Comparison of ENCODE assay signal across 9 mouse cellular contexts in genomic region chr17:25109578-25109977, GRCm38 (mm10). TPM values are rescaled to one million over a fixed set of nuclear protein-coding genes. Genes with fewer than 3 reads are reported as not detected.
DNase-seq lines count a peak whose midpoint lies in the region; ATAC-seq and TF ChIP-seq lines count a peak whose summit lies in the region.
"Had no signal": no experiment of that assay in that cellular context is flagged by ENCODE, and none has a peak within 500 bp of the region (broad histone marks: within the 10 kb centered on the region; RNA-seq: fewer than 3 reads in every experiment).

No protein-coding gene starts in this region.

- H3K4me1 ChIP-seq in hindbrain, embryonic 12.5 days, result peaks cover 1% of the 10 kb centered on the region
- H3K4me1 ChIP-seq in hindbrain, embryonic 14.5 days (replicated peaks; ENCODE audit: control insufficient read depth, insufficient read depth, low read length), result peaks cover under 1% of the 10 kb centered on the region; the same call in 1 of the 2 replicates
- no peaks in the 10 kb centered on the region for H3K4me1 ChIP-seq in ES-E14 (ENCODE audit: control insufficient read depth in 2 of 2, insufficient read depth in 2 of 2, low read length in 2 of 2, poor library complexity in 1 of 2)
- H3K4me1 ChIP-seq in intestine, embryonic 16.5 days (ENCODE audit: control insufficient read depth, insufficient read depth, low read length), result peaks cover 1% of the 10 kb centered on the region
- peaks cover under 1% of the 10 kb centered on the region for H3K4me1 ChIP-seq in lung, embryonic 14.5 days (ENCODE audit: insufficient read depth)

- in situ Hi-C loops in ES-E14 (cut with MboI; ENCODE audit: low sequenced_read_pairs in 2 of 2, unreplicated experiment in 2 of 2), result no loop called here

- no peaks in the 10 kb centered on the region for H3K9me3 ChIP-seq in hindbrain, embryonic 12.5 days (replicated peaks)
- no peaks in the 10 kb centered on the region for H3K9me3 ChIP-seq in hindbrain, embryonic 14.5 days (ENCODE audit: control insufficient read depth, low read length)
- no peaks in the 10 kb centered on the region for H3K9me3 ChIP-seq in ES-E14 (ENCODE audit: control insufficient read depth, insufficient read depth, low read depth, low read length)
- H3K9me3 ChIP-seq in intestine, embryonic 16.5 days (ENCODE audit: control insufficient read depth, low read length), result no peaks in the 10 kb centered on the region
- no peaks in the 10 kb centered on the region for H3K9me3 ChIP-seq in lung, embryonic 14.5 days (ENCODE audit: low read depth, low read length)
- H3K9me3 ChIP-seq: neural tube, embryonic 12.5 days had no signal

- WGBS in hindbrain, embryonic 12.5 days, result 91% methylated on average over 2 of the region's 2 CpGs
- 81% methylated on average over 2 of the region's 2 CpGs for WGBS in hindbrain, embryonic 14.5 days
- 85% methylated on average over 2 of the region's 2 CpGs for WGBS in intestine, embryonic 16.5 days
- WGBS in lung, embryonic 14.5 days, result 88% methylated on average over 2 of the region's 2 CpGs

- H3K4me3 ChIP-seq in hindbrain, embryonic 12.5 days, result no peak overlapping the region
- H3K4me3 ChIP-seq in hindbrain, embryonic 14.5 days (replicated peaks; ENCODE audit: low read length), result no peak overlapping the region
- H3K4me3 ChIP-seq in ES-E14 (ENCODE audit: insufficient read depth in 1 of 2, low read depth in 1 of 2, low read length in 2 of 2, poor library complexity in 1 of 2, severe bottlenecking in 1 of 2), result no peak overlapping the region
- no peak overlapping the region for H3K4me3 ChIP-seq in intestine, embryonic 16.5 days (ENCODE audit: low read length)
- no peak overlapping the region for H3K4me3 ChIP-seq in lung, embryonic 14.5 days (ENCODE audit: low read depth, low read length)
- H3K4me3 ChIP-seq: neural tube, embryonic 12.5 days had no signal

- ATAC-seq in hindbrain, embryonic 12.5 days (ENCODE audit: low FRiP score), result no peak
- no peak for ATAC-seq in hindbrain, embryonic 14.5 days (ENCODE audit: low FRiP score)
- ATAC-seq in intestine, embryonic 16.5 days, result peak; percentile 62
- no peak for ATAC-seq in lung, embryonic 14.5 days (ENCODE audit: insufficient read depth)
- ATAC-seq in inflammation-experienced regulatory T-cells, adult 6 months, result no peak

- DNase-seq in hindbrain, embryonic 14.5 days (ENCODE audit: low spot score), result no peak
- DNase-seq in ES-E14 (ENCODE audit: low read depth, low spot score), result peak; percentile 39
- peak; percentile 58 for DNase-seq in cerebellum, adult 9-10 months
- DNase-seq in lung, embryonic 14.5 days, result peak; percentile 63
- no peak for DNase-seq in right cerebral cortex, postnatal 14 days

- H3K27ac ChIP-seq in hindbrain, embryonic 12.5 days, result no peak overlapping the region
- no peak overlapping the region for H3K27ac ChIP-seq in hindbrain, embryonic 14.5 days
- no peak overlapping the region for H3K27ac ChIP-seq in ES-E14 (ENCODE audit: insufficient read depth, low read depth, low read length, poor library complexity, severe bottlenecking)
- H3K27ac ChIP-seq in intestine, embryonic 16.5 days (ENCODE audit: low read length), result no peak overlapping the region
- no peak overlapping the region for H3K27ac ChIP-seq in lung, embryonic 14.5 days (ENCODE audit: low read depth)
- H3K27ac ChIP-seq: neural tube, embryonic 12.5 days had no signal

- H3K9ac ChIP-seq in hindbrain, embryonic 12.5 days, result peak overlapping the region; percentile 32; the same call in 1 of the 2 replicates
- no peak overlapping the region for H3K9ac ChIP-seq in hindbrain, embryonic 14.5 days
- H3K9ac ChIP-seq in ES-E14 (ENCODE audit: insufficient read depth, low read depth, low read length, poor library complexity, severe bottlenecking), result no peak overlapping the region
- no peak overlapping the region for H3K9ac ChIP-seq in intestine, embryonic 16.5 days (ENCODE audit: low read depth, low read length)
- no peak overlapping the region for H3K9ac ChIP-seq in lung, embryonic 14.5 days
- H3K9ac ChIP-seq: neural tube, embryonic 12.5 days had no signal

- peaks cover 73% of the 10 kb centered on the region for H3K36me3 ChIP-seq in hindbrain, embryonic 12.5 days
- H3K36me3 ChIP-seq in hindbrain, embryonic 14.5 days (replicated peaks; ENCODE audit: control insufficient read depth, insufficient read depth), result peaks cover 67% of the 10 kb centered on the region
- peaks cover 47% of the 10 kb centered on the region; the same call in 1 of the 2 replicates for H3K36me3 ChIP-seq in ES-E14 (ENCODE audit: control insufficient read depth, insufficient read depth, low read length, poor library complexity, severe bottlenecking)
- peaks cover 11% of the 10 kb centered on the region for H3K36me3 ChIP-seq in intestine, embryonic 16.5 days (ENCODE audit: control insufficient read depth, insufficient read depth, low read length)
- H3K36me3 ChIP-seq in lung, embryonic 14.5 days (ENCODE audit: insufficient read depth), result peaks cover 71% of the 10 kb centered on the region

- no peak overlapping the region for H3K4me2 ChIP-seq in hindbrain, embryonic 12.5 days (replicated peaks)
- H3K4me2 ChIP-seq in hindbrain, embryonic 14.5 days (replicated peaks), result no peak overlapping the region
- no peak overlapping the region for H3K4me2 ChIP-seq in intestine, embryonic 16.5 days (ENCODE audit: low read depth, low read length)
- no peak overlapping the region for H3K4me2 ChIP-seq in lung, embryonic 14.5 days
- H3K4me2 ChIP-seq: neural tube, embryonic 12.5 days had no signal

- H3K27me3 ChIP-seq in hindbrain, embryonic 12.5 days, result no peaks in the 10 kb centered on the region
- H3K27me3 ChIP-seq in hindbrain, embryonic 14.5 days (ENCODE audit: control insufficient read depth, insufficient read depth, low read length), result no peaks in the 10 kb centered on the region
- no peaks in the 10 kb centered on the region for H3K27me3 ChIP-seq in intestine, embryonic 16.5 days (replicated peaks; ENCODE audit: control insufficient read depth, insufficient read depth, low read length)
- H3K27me3 ChIP-seq in lung, embryonic 14.5 days (ENCODE audit: insufficient read depth, low read length), result no peaks in the 10 kb centered on the region
- H3K27me3 ChIP-seq: neural tube, embryonic 12.5 days had no signal

- peak; percentile 80 for TF ChIP-seq CTCF in lung, embryonic 14.5 days (IDR thresholded peaks at IDR 0.05; ENCODE audit: low read depth)

TF ChIP-seq in ES-E14, 5 proteins besides CTCF, POLR2A, EP300 and RAD21:
- no peak for TF ChIP-seq CHD2 (IDR thresholded peaks at IDR 0.05; ENCODE audit: low read depth, low read length)
- TF ChIP-seq HCFC1 (IDR thresholded peaks at IDR 0.05; ENCODE audit: borderline replicate concordance, insufficient read depth, low read length), result no peak
- no peak for TF ChIP-seq MAFK (IDR thresholded peaks at IDR 0.05; ENCODE audit: insufficient read depth, low read depth, low read length)
- TF ChIP-seq ZC3H11A (IDR thresholded peaks at IDR 0.05; ENCODE audit: borderline replicate concordance, low read depth, low read length), result no peak
- TF ChIP-seq ZNF384 (IDR thresholded peaks at IDR 0.05; ENCODE audit: low read depth, low read length), result no peak

RNA-seq across cellular contexts. Expression of gene Telo2, which starts 6.2 kb away (rescaled TPM):
- polyA plus RNA-seq in hindbrain, embryonic 12.5 days (2016; fragmentation: Nextera tagmentation; extraction: Ambion mirVana), result 42.5 and 43.2 TPM in 2 replicates
- polyA plus RNA-seq in hindbrain, embryonic 14.5 days (2014; fragmentation: Nextera tagmentation; extraction: Ambion mirVana), result 39.8 and 41.7 TPM in 2 replicates
- 34.2 and 47.3 TPM in 2 replicates for total RNA-seq in ES-E14 (2012; rRNA removed)
- 32.1 and 32.3 TPM in 2 replicates for polyA plus RNA-seq in intestine, embryonic 16.5 days (2015; fragmentation: Nextera tagmentation; extraction: Ambion mirVana)
- 41.8 and 46.5 TPM in 2 replicates for polyA plus RNA-seq in lung, embryonic 14.5 days (2014; fragmentation: Nextera tagmentation; extraction: Ambion mirVana)
- 10 to 100 TPM; 13.5 to 33.6 (median 17.7) TPM for polyA plus RNA-seq in inflammation-experienced regulatory T-cells, adult 6 months (2017; shearing (Covaris generic))

RNA-seq across cellular contexts. Expression of gene Ptx4, which starts 11.0 kb away (rescaled TPM):
- not detected in 2 replicates for polyA plus RNA-seq in hindbrain, embryonic 12.5 days (2016; fragmentation: Nextera tagmentation; extraction: Ambion mirVana)
- polyA plus RNA-seq in hindbrain, embryonic 14.5 days (2014; fragmentation: Nextera tagmentation; extraction: Ambion mirVana), result not detected in 2 replicates
- not detected in 2 replicates for total RNA-seq in ES-E14 (2012; rRNA removed)
- 0.20 and 0.24 TPM in 2 replicates for polyA plus RNA-seq in intestine, embryonic 16.5 days (2015; fragmentation: Nextera tagmentation; extraction: Ambion mirVana)
- not detected in 2 replicates for polyA plus RNA-seq in lung, embryonic 14.5 days (2014; fragmentation: Nextera tagmentation; extraction: Ambion mirVana)
- polyA plus RNA-seq in inflammation-experienced regulatory T-cells, adult 6 months (2017; shearing (Covaris generic)), result not detected
- polyA plus RNA-seq: neural tube, embryonic 12.5 days had no signal

RNA-seq across cellular contexts. Expression of gene Clcn7, which starts 23.6 kb away (rescaled TPM):
- polyA plus RNA-seq in hindbrain, embryonic 12.5 days (2016; fragmentation: Nextera tagmentation; extraction: Ambion mirVana), result 24.4 and 26.9 TPM in 2 replicates
- polyA plus RNA-seq in hindbrain, embryonic 14.5 days (2014; fragmentation: Nextera tagmentation; extraction: Ambion mirVana), result 28.1 and 29.4 TPM in 2 replicates
- total RNA-seq in ES-E14 (2012; rRNA removed), result 35.0 and 62.4 TPM in 2 replicates
- 21.8 and 23.5 TPM in 2 replicates for polyA plus RNA-seq in intestine, embryonic 16.5 days (2015; fragmentation: Nextera tagmentation; extraction: Ambion mirVana)
- 22.3 and 23.1 TPM in 2 replicates for polyA plus RNA-seq in lung, embryonic 14.5 days (2014; fragmentation: Nextera tagmentation; extraction: Ambion mirVana)
- 10 to 100 TPM; 16.6 to 27.4 (median 20.6) TPM for polyA plus RNA-seq in inflammation-experienced regulatory T-cells, adult 6 months (2017; shearing (Covaris generic))

RNA-seq across cellular contexts. Expression of gene Tmem204, which starts 26.2 kb away (rescaled TPM):
- polyA plus RNA-seq in hindbrain, embryonic 12.5 days (2016; fragmentation: Nextera tagmentation; extraction: Ambion mirVana), result 8.5 and 9.5 TPM in 2 replicates
- polyA plus RNA-seq in hindbrain, embryonic 14.5 days (2014; fragmentation: Nextera tagmentation; extraction: Ambion mirVana), result 11.3 and 12.4 TPM in 2 replicates
- total RNA-seq in ES-E14 (2012; rRNA removed), result 0.32 and 0.62 TPM in 2 replicates
- polyA plus RNA-seq in intestine, embryonic 16.5 days (2015; fragmentation: Nextera tagmentation; extraction: Ambion mirVana), result 22.2 and 25.8 TPM in 2 replicates
- polyA plus RNA-seq in lung, embryonic 14.5 days (2014; fragmentation: Nextera tagmentation; extraction: Ambion mirVana), result 65.2 and 67.1 TPM in 2 replicates
- under 1 TPM in 2 of 3 experiments, not detected in 1; 0.47 to 0.66 TPM for polyA plus RNA-seq in inflammation-experienced regulatory T-cells, adult 6 months (2017; shearing (Covaris generic))

RNA-seq across cellular contexts. Expression of gene Ccdc154, which starts 52.7 kb away (rescaled TPM):
- polyA plus RNA-seq in hindbrain, embryonic 12.5 days (2016; fragmentation: Nextera tagmentation; extraction: Ambion mirVana), result not detected in 2 replicates
- polyA plus RNA-seq in hindbrain, embryonic 14.5 days (2014; fragmentation: Nextera tagmentation; extraction: Ambion mirVana), result not detected in 2 replicates
- 0.18 and 0.32 TPM in 2 replicates for total RNA-seq in ES-E14 (2012; rRNA removed)
- polyA plus RNA-seq in intestine, embryonic 16.5 days (2015; fragmentation: Nextera tagmentation; extraction: Ambion mirVana), result 0.15 and 0.18 TPM in 2 replicates
- 0.24 and 0.28 TPM in 2 replicates for polyA plus RNA-seq in lung, embryonic 14.5 days (2014; fragmentation: Nextera tagmentation; extraction: Ambion mirVana)
- not detected for polyA plus RNA-seq in inflammation-experienced regulatory T-cells, adult 6 months (2017; shearing (Covaris generic))
- polyA plus RNA-seq: neural tube, embryonic 12.5 days had no signal

Comparison
In these comparisons a context has a peak if more than half of its experiments do, and no peak if none do; other contexts are left out.
1. DNase-seq: peak in ES-E14 (single experiment), cerebellum, adult 9-10 months (single experiment) and lung, embryonic 14.5 days (single experiment); none in hindbrain, embryonic 14.5 days (single experiment) and right cerebral cortex, postnatal 14 days (single experiment).